Mouse (Mus musculus): ENCODE measurements around the gene Tspan33.
"Not testable (repeated sequence)": the region's sequence is repeated elsewhere in the genome, so short reads cannot be mapped to it uniquely, and the experiment has no call there.

Tspan33 gene

GRCm38 (mm10) chr6:29693953-29694352 is at the start of gene Tspan33:
TSS of gene Tspan33 (plus strand) at chr6:29694222.
- DNase-seq (ENCODE audit: low read depth) = peak; percentile 93

GRCm38 (mm10) chr6:29649494-29650169 is 44.4 kb upstream of the Tspan33 start:
- peak; percentile 98 for DNase-seq (ENCODE audit: low read depth)

- DNase-seq (ENCODE audit: low read depth) = no peak
These were observed 43.9 kb upstream of the Tspan33 start for GRCm38 (mm10) chr6:29650170-29650549.

- no peak for DNase-seq (ENCODE audit: low read depth)
These were observed 40.8 kb upstream of the Tspan33 start for GRCm38 (mm10) chr6:29653271-29653670.

- DNase-seq (ENCODE audit: low read depth) = no peak
These were observed 35.2 kb upstream of the Tspan33 start for GRCm38 (mm10) chr6:29658626-29659475.

- DNase-seq (ENCODE audit: low read depth) = no peak
These were observed 34.1 kb upstream of the Tspan33 start for GRCm38 (mm10) chr6:29659964-29660363.

- no peak for DNase-seq (ENCODE audit: low read depth)
These were observed 33.2 kb upstream of the Tspan33 start for GRCm38 (mm10) chr6:29660662-29661307.

GRCm38 (mm10) chr6:29667266-29667665 is 26.8 kb upstream of the Tspan33 start:
- no peak for DNase-seq (ENCODE audit: low read depth)

- no peak for DNase-seq (ENCODE audit: low read depth)
These were observed 22.3 kb upstream of the Tspan33 start for GRCm38 (mm10) chr6:29671741-29672140.

GRCm38 (mm10) chr6:29672563-29673411 is 21.2 kb upstream of the Tspan33 start:
- DNase-seq (ENCODE audit: low read depth) = peak; percentile 89

GRCm38 (mm10) chr6:29673739-29674138 is 20.3 kb upstream of the Tspan33 start:
- no peak for DNase-seq (ENCODE audit: low read depth)

- not testable (repeated sequence) for DNase-seq (ENCODE audit: low read depth)
These were observed 14.0 kb upstream of the Tspan33 start for GRCm38 (mm10) chr6:29679947-29680550.

GRCm38 (mm10) chr6:29681853-29682252 is 12.2 kb upstream of the Tspan33 start:
- DNase-seq (ENCODE audit: low read depth) = no peak

GRCm38 (mm10) chr6:29684686-29685085 is 9.3 kb upstream of the Tspan33 start:
- DNase-seq (ENCODE audit: low read depth) = peak; percentile 77

GRCm38 (mm10) chr6:29685952-29686351 is 8.1 kb upstream of the Tspan33 start:
- DNase-seq (ENCODE audit: low read depth) = peak; percentile 84

GRCm38 (mm10) chr6:29689458-29689857 is 4.6 kb upstream of the Tspan33 start:
- DNase-seq (ENCODE audit: low read depth) = no peak

- DNase-seq (ENCODE audit: low read depth) = no peak
These were observed 610 bp downstream of the Tspan33 start for GRCm38 (mm10) chr6:29694375-29695289.

- no peak for DNase-seq (ENCODE audit: low read depth)
These were observed 1.3 kb downstream of the Tspan33 start for GRCm38 (mm10) chr6:29695290-29695674.

- DNase-seq (ENCODE audit: low read depth) = no peak
These were observed 2.0 kb downstream of the Tspan33 start for GRCm38 (mm10) chr6:29695975-29696374.

- DNase-seq (ENCODE audit: low read depth) = no peak
These were observed 3.1 kb downstream of the Tspan33 start for GRCm38 (mm10) chr6:29697139-29697538.
